Mouse (Mus musculus) lung, postnatal 4 days (tissue): ENCODE measurements around the gene Zfyve28.
A peak's percentile ranks its signal among the peaks of the same experiment; 100 is the strongest.

Experiments
- DNase-seq, 2 experiments: peaks; one replicate each; pipeline ENCODE4 v3.0.0; 2021

Gene Zfyve28

DNA sequence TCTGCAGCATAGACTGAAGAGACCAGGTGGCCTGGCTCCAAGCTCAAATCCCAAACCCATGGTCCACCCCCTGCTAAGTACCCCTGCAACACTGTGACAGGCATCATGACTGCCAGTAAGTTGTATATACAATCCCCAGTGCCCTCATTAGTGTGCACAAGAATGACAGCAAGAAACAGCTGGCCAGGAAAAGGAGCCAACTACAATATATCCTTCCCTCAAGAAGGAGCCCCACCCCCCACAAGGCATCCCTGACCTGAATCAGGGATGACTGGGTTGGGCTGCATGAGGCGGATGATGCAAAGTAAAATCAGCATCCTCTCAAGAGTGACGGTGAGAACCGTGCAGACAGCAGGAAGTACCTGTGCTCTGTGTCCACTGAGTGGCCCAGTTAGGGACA, 38.2 kb downstream of the Zfyve28 start:
- DNase-seq: peak in 1 of 2 experiments; percentile 32

- DNase-seq: no peak
Observed at GRCm38 (mm10) chr5:34249132-34249531, 39.1 kb downstream of the Zfyve28 start.

- DNase-seq: no peak
Observed at GRCm38 (mm10) chr5:34246443-34246842, 41.8 kb downstream of the Zfyve28 start.

GRCm38 (mm10) chr5:34243062-34243461, 45.2 kb downstream of the Zfyve28 start:
- no peak for DNase-seq

DNA sequence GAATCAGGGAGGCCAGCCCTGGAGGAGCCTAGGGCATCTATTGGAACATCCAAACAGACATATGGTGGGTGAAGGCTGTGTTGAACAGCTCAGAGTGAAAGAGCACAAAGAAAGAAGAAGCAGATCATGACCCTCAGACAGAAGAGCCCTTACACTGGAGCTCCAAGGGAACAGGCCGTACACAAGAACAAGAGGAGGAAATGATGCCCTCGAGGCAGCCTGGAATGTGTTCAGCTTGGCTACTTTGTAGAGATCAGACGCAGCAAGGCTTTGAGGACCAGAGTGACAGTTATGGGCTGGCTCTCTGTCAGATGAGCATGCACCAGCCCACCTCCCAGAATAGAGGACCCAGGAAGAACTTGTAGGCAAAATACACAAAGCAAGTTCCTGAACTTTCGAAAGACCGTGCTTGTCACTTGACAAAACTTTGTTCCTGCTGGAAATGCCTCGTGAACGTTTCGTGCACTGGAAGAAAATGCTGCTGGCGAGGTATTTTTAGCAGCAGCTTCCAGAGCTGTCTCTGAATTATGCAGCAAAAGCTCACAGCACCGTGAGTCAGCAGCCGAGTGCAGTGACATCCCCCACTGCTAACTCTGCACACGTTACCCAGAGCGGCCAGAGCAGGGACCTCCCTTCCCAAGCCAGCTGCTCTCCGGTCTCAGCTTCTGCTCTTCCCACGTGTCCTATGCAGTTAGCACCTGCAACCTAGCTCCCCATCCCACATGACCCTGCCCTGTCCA, 45.9 kb downstream of the Zfyve28 start:
- peak in 1 of 2 experiments; percentile 23 for DNase-seq

GRCm38 (mm10) chr5:34238444-34238843, 49.8 kb downstream of the Zfyve28 start:
- DNase-seq: no peak

DNA sequence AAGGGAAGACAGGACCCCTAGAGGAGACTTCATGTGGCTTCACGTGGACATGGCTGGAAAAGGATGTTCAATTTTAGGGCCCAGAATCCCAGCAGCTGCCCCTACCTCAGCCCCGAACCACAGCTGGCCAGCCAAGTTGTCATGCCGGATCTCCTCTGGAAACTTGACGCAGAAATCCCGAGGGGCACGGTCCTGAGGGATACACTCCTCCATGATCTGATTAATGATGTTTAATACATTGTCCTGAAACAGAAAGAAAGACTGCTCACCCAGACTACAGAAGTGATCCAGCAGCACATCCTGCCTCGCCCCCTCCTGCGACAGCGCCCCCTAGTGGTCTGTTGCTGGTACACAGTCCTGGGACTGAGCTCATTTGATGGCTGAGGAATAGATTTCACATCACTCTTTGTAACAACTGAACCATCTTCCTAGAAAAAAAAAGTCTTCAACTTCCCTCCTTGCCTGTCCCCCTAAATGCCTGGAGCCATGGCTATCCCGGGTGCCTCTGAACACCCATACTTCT, 52.3 kb downstream of the Zfyve28 start:
- peak in 1 of 2 experiments; percentile 68 for DNase-seq

- DNase-seq: no peak
Observed at GRCm38 (mm10) chr5:34235056-34235455, 53.2 kb downstream of the Zfyve28 start.

- no peak for DNase-seq
Observed at GRCm38 (mm10) chr5:34233221-34233515, 55.1 kb downstream of the Zfyve28 start.

GRCm38 (mm10) chr5:34232481-34233220, 55.6 kb downstream of the Zfyve28 start:
- no peak for DNase-seq

DNA sequence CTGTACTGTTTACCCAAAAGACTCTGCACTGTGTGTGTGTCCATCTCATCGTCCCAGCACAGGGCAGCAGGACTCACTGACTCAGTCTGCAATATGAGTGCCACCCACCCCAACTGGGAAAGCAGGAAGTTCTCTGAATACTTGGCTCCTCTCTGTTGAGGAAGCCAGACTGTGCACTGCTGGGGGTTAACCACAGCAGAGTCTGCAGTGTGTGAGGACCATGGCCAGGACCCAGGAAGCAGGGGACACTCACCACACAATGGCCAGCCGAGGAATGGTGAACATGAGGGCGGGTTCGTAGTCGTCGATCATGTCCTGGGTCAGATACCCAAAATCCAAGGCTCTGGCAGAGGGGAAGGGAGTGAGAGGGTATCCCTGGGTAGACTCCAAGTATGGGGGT, 56.3 kb downstream of the Zfyve28 start:
- DNase-seq: no peak

DNA sequence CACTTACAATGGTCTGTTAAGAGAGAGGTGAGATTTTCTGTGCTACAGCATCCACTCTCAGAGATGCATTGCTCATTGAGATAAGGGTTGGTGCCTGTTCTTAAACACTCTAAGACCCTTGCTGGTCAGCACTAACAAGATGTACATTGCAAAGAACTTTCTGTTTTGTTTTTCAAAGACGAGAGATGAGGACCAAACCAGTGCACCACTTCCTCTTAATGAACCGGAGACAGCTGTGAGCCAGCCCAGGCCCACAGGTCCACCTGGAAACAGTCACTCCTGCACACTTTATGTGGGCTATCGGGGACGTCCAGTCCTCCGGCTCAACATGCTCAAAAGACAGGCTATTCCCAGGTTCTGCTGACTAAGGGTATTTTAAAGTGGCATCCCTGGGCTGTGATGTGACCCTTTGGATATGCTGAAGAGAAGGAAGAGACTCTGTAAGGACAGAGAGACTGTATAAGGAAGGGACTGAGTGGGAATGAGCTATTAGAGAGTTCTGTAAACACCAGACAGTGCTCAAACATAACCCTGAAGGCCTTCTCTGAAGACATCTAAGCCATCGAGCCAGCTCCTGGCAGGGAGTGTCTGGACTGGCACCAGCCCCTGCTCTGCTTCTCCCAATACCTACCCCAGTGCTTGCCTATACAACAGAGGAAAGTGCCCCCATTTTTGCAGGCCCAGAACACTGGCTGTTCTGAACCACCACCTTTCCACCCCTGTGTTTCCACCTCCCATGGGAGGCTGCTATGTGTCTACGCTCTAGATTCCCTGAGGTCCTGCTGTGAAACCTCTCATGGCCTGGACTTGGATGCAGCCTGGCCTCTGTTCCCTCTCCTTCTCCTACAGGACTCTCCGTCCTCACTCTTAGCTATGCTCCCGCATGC, 57.4 kb downstream of the Zfyve28 start:
- DNase-seq: no peak

GRCm38 (mm10) chr5:34229503-34229902, 58.7 kb downstream of the Zfyve28 start:
- DNase-seq: no peak

- DNase-seq: no peak
Observed at GRCm38 (mm10) chr5:34225516-34225915, 62.7 kb downstream of the Zfyve28 start.

GRCm38 (mm10) chr5:34224515-34224914, 63.7 kb downstream of the Zfyve28 start:
- DNase-seq: no peak

DNA sequence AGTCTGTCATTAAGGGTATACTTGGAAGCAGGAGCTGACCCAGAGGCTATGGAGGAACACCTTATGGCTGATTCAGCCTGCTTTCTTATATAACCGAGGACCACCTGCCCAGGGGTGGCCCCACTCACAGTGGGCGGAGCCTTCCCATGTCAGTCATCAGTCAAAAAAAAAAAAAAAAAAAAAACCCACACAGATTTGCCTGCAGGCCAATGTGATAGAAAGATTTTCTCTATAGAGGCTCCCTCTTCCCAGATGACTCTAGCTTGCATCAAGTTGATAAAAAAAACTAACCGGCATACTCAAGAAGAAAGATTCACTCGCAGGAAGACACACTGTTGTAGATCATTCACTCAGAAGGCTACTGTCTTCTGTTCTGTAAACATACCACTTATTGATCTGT, 68.2 kb downstream of the Zfyve28 start:
- DNase-seq: no peak

GRCm38 (mm10) chr5:34218672-34219071, 69.6 kb downstream of the Zfyve28 start:
- DNase-seq: no peak

- DNase-seq: no peak
Observed at GRCm38 (mm10) chr5:34217756-34218155, 70.5 kb downstream of the Zfyve28 start.

DNA sequence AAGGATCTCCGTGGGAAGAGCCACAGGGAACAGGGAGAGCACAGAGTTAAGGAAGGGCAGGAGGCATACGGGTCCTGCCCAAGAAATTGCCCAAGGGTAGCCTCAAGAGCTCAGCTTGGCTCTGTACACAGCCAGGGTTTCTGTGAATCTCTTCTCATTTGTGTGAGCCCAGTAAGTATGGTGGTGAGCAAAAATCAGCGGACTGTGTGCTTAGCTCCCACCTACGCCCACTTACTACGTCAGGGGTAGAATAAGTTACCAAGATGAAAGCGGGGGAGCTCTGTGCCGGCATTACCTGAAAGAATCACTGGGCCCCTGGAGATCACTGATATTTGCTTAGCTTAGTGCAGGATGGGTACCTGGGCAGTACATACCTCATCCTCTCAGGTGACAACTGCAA, 72.2 kb downstream of the Zfyve28 start:
- no peak for DNase-seq

GRCm38 (mm10) chr5:34213659-34214058, 74.6 kb downstream of the Zfyve28 start:
- DNase-seq: no peak

DNA sequence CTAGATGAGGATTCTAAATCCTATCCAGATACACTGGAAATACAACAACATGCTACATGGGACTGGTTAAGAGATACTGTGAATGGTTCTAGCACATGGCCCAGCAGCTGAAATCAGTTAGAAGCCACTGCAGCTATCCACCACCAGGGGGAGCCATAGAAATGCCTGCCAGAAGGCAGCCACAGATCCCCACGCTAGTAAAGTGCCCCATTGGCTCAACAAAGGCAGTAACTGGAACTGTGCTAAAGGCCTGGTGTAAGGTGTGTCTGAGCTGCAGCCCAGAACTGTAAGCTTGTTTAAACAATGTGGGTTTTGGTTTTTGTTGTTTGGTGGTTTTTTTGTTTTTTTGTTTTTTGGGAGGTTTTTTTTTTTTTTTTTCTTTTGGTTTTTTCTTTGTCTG, 78.0 kb downstream of the Zfyve28 start:
- DNase-seq: peak; percentile 74 to 85

DNA sequence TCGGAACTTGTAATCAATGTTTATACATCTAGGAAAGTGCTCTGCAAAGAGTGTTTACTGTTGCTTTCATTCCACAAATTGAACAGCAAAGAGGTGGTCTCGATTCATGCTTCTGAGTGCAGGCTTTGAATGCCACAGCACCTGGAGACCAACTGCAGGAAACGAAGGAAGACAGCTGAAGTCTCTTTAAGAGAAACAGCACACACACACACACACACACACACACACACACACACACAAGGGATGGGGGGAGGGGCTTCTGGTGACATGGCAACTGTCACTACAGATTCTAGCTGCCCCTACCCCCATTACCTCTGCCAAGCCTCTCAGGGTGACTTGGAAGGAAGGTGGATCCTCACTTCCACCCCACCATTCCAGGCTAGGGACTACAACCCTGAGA, 80.7 kb downstream of the Zfyve28 start:
- DNase-seq: no peak

DNA sequence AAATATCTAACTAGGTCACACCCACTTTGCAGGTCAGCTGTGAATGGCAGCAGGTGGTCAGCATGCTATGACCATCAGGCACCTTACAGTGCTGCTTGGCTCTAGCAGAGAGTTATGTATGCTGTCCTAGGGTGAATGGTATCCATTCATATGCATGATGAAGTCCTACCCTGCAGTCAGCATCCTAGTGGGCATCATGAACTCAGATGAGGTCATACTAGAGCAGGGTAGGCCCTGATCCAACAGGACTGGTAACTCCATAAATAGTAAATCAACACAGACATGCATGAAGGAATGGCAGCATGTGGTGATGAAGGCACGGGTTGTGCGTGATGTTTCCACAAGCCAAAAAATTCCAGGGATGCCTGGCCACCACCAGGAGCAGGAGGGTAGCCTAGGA, 82.5 kb downstream of the Zfyve28 start:
- no peak for DNase-seq
